Mouse (Mus musculus) hindbrain, embryonic 13.5 days (tissue): ENCODE results near the gene Tmem100. TPM values are rescaled to one million over a fixed set of nuclear protein-coding genes. Genes with fewer than 3 reads are reported as not detected.
A peak's percentile ranks its signal among the peaks of the same experiment; 100 is the strongest.

Experiments
- ATAC-seq: fragments of 200-750 bp; cut with Nextera tagmentation; 2 replicates; pipeline ENCODE4 v1.8.0; 2017; ENCODE audit warnings: moderate TSS enrichment; ENCODE audit not compliant: low FRiP score
- H3K27ac ChIP-seq: fragments of 300-500 bp; sonication (generic); 2 replicates; pipeline ENCODE4 v1.5.1; 2015; ENCODE audit warnings: inconsistent platforms, mild to moderate bottlenecking, moderate library complexity
- H3K27me3 ChIP-seq: fragments of 300-500 bp; sonication (generic); 2 replicates; pipeline ENCODE4 v1.6.1; 2015; ENCODE audit warnings: mild to moderate bottlenecking, inconsistent platforms
- H3K36me3 ChIP-seq: fragments of 300-500 bp; sonication (generic); 2 replicates; pipeline ENCODE4 v1.6.1; 2015; ENCODE audit warnings: mild to moderate bottlenecking, inconsistent platforms
- H3K4me1 ChIP-seq: fragments of 300-500 bp; sonication (generic); replicated peaks from 2 replicates; pipeline ENCODE4 v1.6.1; 2015; ENCODE audit warnings: inconsistent platforms
- H3K4me2 ChIP-seq: fragments of 300-500 bp; sonication (generic); 2 replicates; pipeline ENCODE4 v1.6.1; 2015; ENCODE audit warnings: inconsistent platforms, mild to moderate bottlenecking, moderate library complexity
- H3K4me3 ChIP-seq: fragments of 300-500 bp; sonication (generic); 2 replicates; pipeline ENCODE4 v1.5.1; 2015; ENCODE audit warnings: mild to moderate bottlenecking, inconsistent platforms
- H3K9ac ChIP-seq: fragments of 300-500 bp; sonication (generic); 2 replicates; pipeline ENCODE4 v1.6.1; 2015; ENCODE audit warnings: mild to moderate bottlenecking, inconsistent platforms
- H3K9me3 ChIP-seq: fragments of 300-500 bp; sonication (generic); 2 replicates; pipeline ENCODE4 v1.6.1; 2016; ENCODE audit warnings: inconsistent platforms
- WGBS: fragments of 180-500 bp; shearing (Covaris S2); methylation state at CpG from one replicate; pipeline ENCODE4 v1.1.7; 2015; 5-methylcytosine and 5-hydroxymethylcytosine counted together
- polyA plus RNA-seq: library from polyadenylated mRNA; unstranded; fragments of >200 nt; fragmentation: Nextera tagmentation; extraction: Ambion mirVana; gene quantifications from 2 replicates; pipeline ENCODE4 v1.2.1, GENCODE M21; 2015

Gene Tmem100
- polyA plus RNA-seq, 1 experiment from 2014 or later, result 13.8 TPM

- Histone ChIP-seq H3K4me2 (no peak overlapping the region), H3K4me1 (peaks cover 29% of the 10 kb centered on the region), H3K27ac (no peak overlapping the region), H3K9ac (no peak overlapping the region), H3K4me3 (no peak overlapping the region), H3K9me3 (no peaks in the 10 kb centered on the region), H3K36me3 (no peaks in the 10 kb centered on the region), H3K27me3 (peaks cover 8% of the 10 kb centered on the region)
- WGBS, result 70% methylated on average over 14 of the region's 14 CpGs
- no peak for ATAC-seq
These were observed 4.0 kb upstream of the Tmem100 start for GRCm38 (mm10) chr11:90025891-90026801.

- H3K4me3 ChIP-seq, result no peak overlapping the region
- no peaks in the 10 kb centered on the region for H3K9me3 ChIP-seq
- no peak overlapping the region for H3K27ac ChIP-seq
- no peak overlapping the region for H3K9ac ChIP-seq
- WGBS, result 69% methylated on average over 5 of the region's 5 CpGs
- no peak overlapping the region for H3K4me2 ChIP-seq
- peaks cover 14% of the 10 kb centered on the region for H3K27me3 ChIP-seq
- H3K36me3 ChIP-seq, result no peaks in the 10 kb centered on the region
- H3K4me1 ChIP-seq, result peaks cover 30% of the 10 kb centered on the region
- no peak for ATAC-seq
These were observed 3.4 kb upstream of the Tmem100 start for GRCm38 (mm10) chr11:90026802-90027174.

- Histone ChIP-seq H3K9ac (no peak overlapping the region), H3K4me2 (no peak overlapping the region), H3K4me1 (peaks cover 30% of the 10 kb centered on the region), H3K27me3 (peaks cover 18% of the 10 kb centered on the region), H3K36me3 (no peaks in the 10 kb centered on the region), H3K27ac (no peak overlapping the region), H3K4me3 (no peak overlapping the region), H3K9me3 (no peaks in the 10 kb centered on the region)
- no peak for ATAC-seq
- 56% methylated on average over 7 of the region's 7 CpGs for WGBS
These were observed 2.9 kb upstream of the Tmem100 start for GRCm38 (mm10) chr11:90027216-90027615.

- H3K9ac ChIP-seq, result no peak overlapping the region
- no peaks in the 10 kb centered on the region for H3K9me3 ChIP-seq
- ATAC-seq, result no peak
- H3K4me1 ChIP-seq, result peaks cover 40% of the 10 kb centered on the region
- H3K4me3 ChIP-seq, result no peak overlapping the region
- 93% methylated on average over 8 of the region's 8 CpGs for WGBS
- no peaks in the 10 kb centered on the region for H3K36me3 ChIP-seq
- H3K27ac ChIP-seq, result no peak overlapping the region
- H3K27me3 ChIP-seq, result peaks cover 20% of the 10 kb centered on the region
- H3K4me2 ChIP-seq, result no peak overlapping the region
These were observed 1.4 kb upstream of the Tmem100 start for GRCm38 (mm10) chr11:90028746-90029145.

GRCm38 (mm10) chr11:90029354-90029753, 794 bp upstream of the Tmem100 start:
- H3K9me3 ChIP-seq, result no peaks in the 10 kb centered on the region
- no peaks in the 10 kb centered on the region for H3K36me3 ChIP-seq
- H3K4me2 ChIP-seq, result peak overlapping the region; percentile 54
- 0 out of 2 replicates have a peak overlapping the region, but pooled peaks have one; percentile 51 for H3K9ac ChIP-seq
- 0 out of 2 replicates have a peak overlapping the region, but pooled peaks have one; percentile 9 for H3K4me3 ChIP-seq
- no peak overlapping the region for H3K27ac ChIP-seq
- H3K4me1 ChIP-seq, result peaks cover 40% of the 10 kb centered on the region
- no peak for ATAC-seq
- peaks cover 20% of the 10 kb centered on the region for H3K27me3 ChIP-seq
- 35% methylated on average over 10 of the region's 10 CpGs for WGBS

GRCm38 (mm10) chr11:90030557-90030956, 409 bp downstream of the Tmem100 start:
- peak overlapping the region; percentile 33 for H3K4me3 ChIP-seq
- under 1% methylated on average over 15 of the region's 15 CpGs for WGBS
- H3K4me1 ChIP-seq, result peaks cover 40% of the 10 kb centered on the region
- H3K27ac ChIP-seq, result no peak overlapping the region
- H3K9me3 ChIP-seq, result no peaks in the 10 kb centered on the region
- no peaks in the 10 kb centered on the region for H3K36me3 ChIP-seq
- peak overlapping the region; percentile 26; the same call in 1 of the 2 replicates for H3K9ac ChIP-seq
- H3K4me2 ChIP-seq, result peak overlapping the region; percentile 54
- H3K27me3 ChIP-seq, result peaks cover 20% of the 10 kb centered on the region
- ATAC-seq, result no peak

GRCm38 (mm10) chr11:90031076-90031475, 928 bp downstream of the Tmem100 start:
- peak overlapping the region; percentile 54 for H3K4me2 ChIP-seq
- H3K9ac ChIP-seq, result 0 out of 2 replicates have a peak overlapping the region, but pooled peaks have one; percentile 26
- WGBS, result 36% methylated on average over 7 of the region's 7 CpGs
- H3K27ac ChIP-seq, result no peak overlapping the region
- no peaks in the 10 kb centered on the region for H3K36me3 ChIP-seq
- peaks cover 20% of the 10 kb centered on the region for H3K27me3 ChIP-seq
- no peak for ATAC-seq
- peak overlapping the region; percentile 33 for H3K4me3 ChIP-seq
- H3K9me3 ChIP-seq, result no peaks in the 10 kb centered on the region
- H3K4me1 ChIP-seq, result peaks cover 36% of the 10 kb centered on the region

GRCm38 (mm10) chr11:90032807-90033206, 2.7 kb downstream of the Tmem100 start:
- peak overlapping the region; percentile 16; the same call in 1 of the 2 replicates for H3K4me3 ChIP-seq
- ATAC-seq, result no peak
- 0 out of 2 replicates have a peak, but pooled peaks cover 5% of the 10 kb centered on the region for H3K9me3 ChIP-seq
- peak overlapping the region; percentile 54 for H3K4me2 ChIP-seq
- no peak overlapping the region for H3K27ac ChIP-seq
- peaks cover 5% of the 10 kb centered on the region; the same call in 1 of the 2 replicates for H3K36me3 ChIP-seq
- peaks cover 20% of the 10 kb centered on the region for H3K27me3 ChIP-seq
- H3K4me1 ChIP-seq, result peaks cover 28% of the 10 kb centered on the region
- WGBS, result 30% methylated on average over 8 of the region's 8 CpGs
- no peak overlapping the region for H3K9ac ChIP-seq

GRCm38 (mm10) chr11:90033442-90033841, 3.3 kb downstream of the Tmem100 start:
- peak overlapping the region; percentile 16; the same call in 1 of the 2 replicates for H3K4me3 ChIP-seq
- 45% methylated on average over 5 of the region's 5 CpGs for WGBS
- H3K9ac ChIP-seq, result no peak overlapping the region
- H3K27ac ChIP-seq, result no peak overlapping the region
- H3K27me3 ChIP-seq, result peaks cover 20% of the 10 kb centered on the region
- ATAC-seq, result no peak
- H3K4me2 ChIP-seq, result peak overlapping the region; percentile 54
- peaks cover 5% of the 10 kb centered on the region; the same call in 1 of the 2 replicates for H3K36me3 ChIP-seq
- peaks cover 28% of the 10 kb centered on the region for H3K4me1 ChIP-seq
- 0 out of 2 replicates have a peak, but pooled peaks cover 5% of the 10 kb centered on the region for H3K9me3 ChIP-seq

- no peak for ATAC-seq
- WGBS, result 89% methylated on average over 12 of the region's 12 CpGs
- 0 out of 2 replicates have a peak, but pooled peaks cover 5% of the 10 kb centered on the region for H3K9me3 ChIP-seq
These were observed 4.5 kb downstream of the Tmem100 start for GRCm38 (mm10) chr11:90034646-90035045.

GRCm38 (mm10) chr11:90035532-90035931, 5.4 kb downstream of the Tmem100 start:
- 93% methylated on average over 14 of the region's 14 CpGs for WGBS
- ATAC-seq, result no peak
- H3K4me2 ChIP-seq, result no peak overlapping the region

More at GRCm38 (mm10) chr11:90034646-90035045, 4.5 kb downstream of the Tmem100 start:
- Histone ChIP-seq H3K9ac (no peak overlapping the region), H3K27ac (no peak overlapping the region), H3K4me1 (peaks cover 25% of the 10 kb centered on the region), H3K36me3 (peaks cover 5% of the 10 kb centered on the region; the same call in 1 of the 2 replicates), H3K4me2 (no peak overlapping the region), H3K27me3 (peaks cover 17% of the 10 kb centered on the region), H3K4me3 (no peak overlapping the region)

GRCm38 (mm10) chr11:90036416-90036815, 6.3 kb downstream of the Tmem100 start:
- no peak for ATAC-seq
- no peak overlapping the region for H3K27ac ChIP-seq
- H3K4me1 ChIP-seq, result peaks cover 10% of the 10 kb centered on the region
- H3K36me3 ChIP-seq, result peaks cover 5% of the 10 kb centered on the region; the same call in 1 of the 2 replicates
- H3K4me2 ChIP-seq, result no peak overlapping the region
- no peak overlapping the region for H3K9ac ChIP-seq
- 91% methylated on average over 4 of the region's 4 CpGs for WGBS
- peaks cover 10% of the 10 kb centered on the region for H3K27me3 ChIP-seq
- 0 out of 2 replicates have a peak, but pooled peaks cover 5% of the 10 kb centered on the region for H3K9me3 ChIP-seq
- no peak overlapping the region for H3K4me3 ChIP-seq

More at GRCm38 (mm10) chr11:90035532-90035931, 5.4 kb downstream of the Tmem100 start:
- H3K4me3 ChIP-seq, result no peak overlapping the region
- H3K4me1 ChIP-seq, result peaks cover 17% of the 10 kb centered on the region
- 0 out of 2 replicates have a peak, but pooled peaks cover 5% of the 10 kb centered on the region for H3K9me3 ChIP-seq
- no peak overlapping the region for H3K9ac ChIP-seq
- peaks cover 14% of the 10 kb centered on the region for H3K27me3 ChIP-seq
- no peak overlapping the region for H3K27ac ChIP-seq
- H3K36me3 ChIP-seq, result peaks cover 5% of the 10 kb centered on the region; the same call in 1 of the 2 replicates
